Mouse (Mus musculus): ENCODE measurements at regions not wholly inside any gene's neighbourhood (a gene's known extent, or its start where the extent isn't known, plus 50 kb on each side); places are given as distances from the start of the nearest gene placed in this dataset.

DNA sequence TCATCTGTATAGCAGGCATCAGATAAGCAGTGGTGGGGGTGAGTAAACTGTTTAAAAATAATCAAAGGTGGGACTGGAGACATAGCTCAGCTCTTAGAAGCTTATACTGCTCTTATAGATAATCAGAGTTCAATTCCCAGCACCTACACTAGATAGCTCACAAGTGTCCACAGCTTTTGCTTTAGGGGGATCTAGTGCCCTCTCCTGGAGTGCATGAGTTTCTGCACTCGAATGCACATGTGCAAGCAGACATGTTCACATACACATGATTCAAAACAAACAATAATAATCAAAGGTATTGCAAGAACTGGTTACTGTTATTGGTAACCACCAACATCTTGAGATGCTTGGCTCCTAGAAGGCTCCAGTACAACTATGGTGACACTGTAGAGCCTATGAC, 343.3 kb downstream of the Gpam start:
- DNase-seq, result no peak

DNA sequence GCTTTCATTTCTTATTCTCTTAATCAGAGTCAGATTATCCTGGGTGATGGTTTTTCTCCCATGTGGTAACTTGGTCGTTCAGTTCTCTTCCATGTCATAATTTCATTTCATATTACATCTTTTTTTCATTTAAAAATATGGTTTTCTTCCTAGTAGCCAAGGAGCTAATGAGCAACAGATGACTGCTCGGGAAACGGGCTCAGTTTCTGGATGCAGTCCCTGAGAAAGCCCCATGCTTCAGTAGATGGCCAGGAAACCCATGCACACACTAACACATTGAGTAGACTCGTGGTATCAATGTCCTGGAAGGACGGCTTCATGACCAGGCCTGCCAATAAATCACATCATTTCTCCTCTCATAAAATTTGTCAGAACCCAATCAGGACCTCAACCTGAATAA, 369.3 kb downstream of the Gpam start:
- no peak for DNase-seq

- DNase-seq, result no peak
These were observed 370.3 kb downstream of the Gpam start for GRCm38 (mm10) chr19:54756681-54757257.

DNA sequence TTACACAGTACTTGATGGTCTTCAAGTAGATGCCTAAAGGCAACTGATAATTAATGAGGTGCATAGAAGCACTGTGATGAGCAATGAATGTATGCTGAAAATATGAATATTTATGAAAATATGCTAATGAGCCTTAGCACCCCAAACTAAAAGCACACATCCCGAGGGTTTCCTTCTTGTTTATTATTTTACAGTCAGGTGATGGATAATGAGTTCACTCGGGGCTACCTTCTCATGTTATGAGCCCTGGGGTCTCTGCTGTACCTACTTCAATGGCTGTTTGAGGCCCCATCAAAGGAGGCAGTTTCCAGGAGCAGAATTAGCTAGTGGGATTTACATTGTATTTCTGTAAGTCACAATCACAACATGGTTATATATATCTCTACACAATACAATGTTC, 371.6 kb downstream of the Gpam start:
- no peak for DNase-seq

DNA sequence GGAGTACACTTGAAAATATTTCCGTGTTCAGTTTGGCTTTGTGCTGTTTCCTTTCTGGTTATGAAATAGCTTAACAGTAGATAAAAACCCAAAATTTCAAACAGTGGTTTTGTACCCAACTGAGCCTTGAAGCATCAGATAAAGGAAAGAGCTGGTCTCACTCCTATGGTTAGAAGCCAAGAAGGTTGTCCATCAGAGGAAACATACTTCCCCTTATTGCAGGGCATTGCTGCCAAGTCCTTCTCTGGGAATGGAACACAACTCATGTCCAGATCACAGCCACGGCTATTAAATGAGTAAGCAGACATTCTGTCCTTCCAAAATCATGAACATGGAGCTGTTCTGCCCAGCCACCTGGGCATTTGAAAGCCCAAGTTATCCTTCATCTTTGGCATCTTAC, 393.1 kb downstream of the Gpam start:
- DNase-seq, result no peak

GRCm38 (mm10) chr19:54731749-54732148, 395.3 kb downstream of the Gpam start:
- DNase-seq, result no peak

DNA sequence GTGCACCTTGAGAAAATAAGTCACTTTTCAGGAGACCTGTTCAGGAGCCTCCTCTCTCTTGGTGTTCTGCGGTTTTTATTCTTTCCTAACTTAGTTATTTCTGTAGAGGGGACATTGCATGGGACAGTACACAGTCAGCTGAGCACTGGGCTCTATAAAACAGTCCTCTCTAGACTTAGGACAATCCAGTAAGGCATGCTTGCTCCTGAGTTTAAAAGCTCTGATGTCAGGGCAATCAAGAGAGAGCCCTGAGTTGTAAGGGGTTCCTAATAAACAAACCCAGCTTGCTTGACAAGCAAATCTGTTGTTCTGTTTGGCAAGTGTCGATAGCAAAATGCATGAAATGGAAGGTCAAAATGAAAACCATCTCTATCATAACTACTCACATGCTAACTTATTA, 395.7 kb downstream of the Gpam start:
- DNase-seq, result no peak

DNA sequence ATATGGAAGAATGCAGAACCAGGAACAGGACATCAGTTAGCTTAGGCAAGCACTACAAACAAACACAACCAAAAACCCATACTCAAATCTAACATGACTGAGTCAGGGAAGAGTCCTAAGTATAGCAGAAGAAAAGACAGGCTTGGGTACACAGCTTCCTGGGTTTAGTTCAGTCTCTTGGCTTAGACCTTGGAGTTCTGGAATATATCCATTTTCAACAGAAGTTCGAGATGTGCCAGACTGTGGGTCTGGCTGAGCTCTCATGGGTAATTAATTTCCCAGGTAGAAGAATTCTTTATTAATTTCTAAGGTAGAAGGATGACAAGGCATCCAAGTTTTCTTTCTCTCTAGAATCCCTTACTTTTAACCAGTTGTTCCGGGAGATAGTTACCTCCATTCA, 396.2 kb downstream of the Gpam start:
- DNase-seq, result no peak

DNA sequence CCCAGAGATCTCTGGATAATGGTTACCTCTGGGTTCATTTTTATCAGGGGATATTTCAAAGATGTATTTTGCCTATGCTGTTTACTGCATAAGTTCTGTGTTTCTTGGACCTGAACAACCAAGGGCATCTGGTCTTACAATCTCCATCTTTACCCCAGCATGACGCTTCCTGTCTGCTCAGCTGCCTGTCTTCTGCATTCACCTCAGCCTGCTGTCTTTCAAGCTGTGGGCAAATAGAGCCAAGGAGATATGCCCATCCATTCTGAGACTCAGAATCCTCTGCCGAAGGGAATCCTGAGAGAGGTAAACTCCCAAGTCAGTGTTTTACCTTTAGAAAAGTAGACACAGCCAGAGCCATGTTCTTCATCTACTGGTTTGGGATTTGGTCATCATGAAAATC, 396.7 kb downstream of the Gpam start:
- no peak for DNase-seq

DNA sequence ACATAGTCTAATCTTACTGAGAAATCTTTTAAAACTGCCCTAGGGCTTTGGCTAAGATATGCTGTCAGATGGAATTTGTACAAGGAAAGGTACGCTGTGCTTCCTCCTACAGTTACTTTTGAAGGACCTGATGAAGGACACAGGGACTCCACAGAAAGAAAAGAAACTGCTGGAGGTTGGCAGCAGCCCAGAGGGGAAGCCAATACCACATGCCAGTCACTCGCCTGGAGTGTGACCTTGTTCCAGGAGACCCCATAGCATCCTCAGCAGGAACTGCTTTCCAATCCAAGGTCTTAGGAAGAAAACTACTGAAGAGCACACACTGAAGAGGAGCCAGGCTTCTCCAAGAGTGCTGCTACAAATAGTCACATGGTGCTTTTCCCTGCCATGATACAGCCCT, 404.9 kb downstream of the Gpam start:
- DNase-seq, result peak; percentile 7

DNA sequence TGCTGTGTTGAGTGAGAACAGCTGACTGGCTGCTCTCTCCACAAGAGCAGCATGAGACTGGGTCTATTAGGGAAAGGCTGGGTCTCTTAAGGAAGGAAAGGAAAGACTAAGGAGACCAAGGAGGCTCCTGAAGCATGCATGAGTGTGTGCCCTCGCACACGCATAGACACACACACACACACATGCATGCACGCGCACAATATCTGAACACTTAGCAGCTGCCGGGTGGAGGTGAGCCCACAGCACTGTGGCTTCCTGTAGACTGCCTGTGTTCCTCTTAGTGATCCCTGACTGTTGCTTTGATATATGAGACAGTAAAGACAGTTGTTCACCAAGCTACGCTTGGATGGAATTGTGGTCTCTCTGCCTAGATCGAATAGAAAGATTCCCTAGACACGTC, 429.6 kb downstream of the Gpam start:
- DNase-seq, result no peak

DNA sequence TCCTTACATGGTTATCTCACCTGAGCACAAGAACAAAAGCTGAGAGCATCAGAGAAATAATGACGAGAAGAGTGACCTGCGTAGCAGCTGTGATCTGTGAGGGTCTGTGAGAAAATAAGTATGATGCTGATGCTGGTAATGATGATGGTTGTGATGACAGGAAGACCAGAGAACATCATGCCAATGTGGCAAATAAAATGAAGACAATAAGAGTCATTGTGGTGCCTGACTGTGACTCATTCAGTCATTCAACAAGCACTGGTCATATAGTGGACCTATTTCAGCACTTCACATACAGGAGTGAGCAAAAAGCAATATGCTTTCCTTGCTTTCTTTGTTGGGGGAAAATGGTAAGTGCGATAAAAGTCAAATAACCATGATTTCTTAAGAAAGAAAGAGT, 433.3 kb downstream of the Gpam start:
- no peak for DNase-seq

DNA sequence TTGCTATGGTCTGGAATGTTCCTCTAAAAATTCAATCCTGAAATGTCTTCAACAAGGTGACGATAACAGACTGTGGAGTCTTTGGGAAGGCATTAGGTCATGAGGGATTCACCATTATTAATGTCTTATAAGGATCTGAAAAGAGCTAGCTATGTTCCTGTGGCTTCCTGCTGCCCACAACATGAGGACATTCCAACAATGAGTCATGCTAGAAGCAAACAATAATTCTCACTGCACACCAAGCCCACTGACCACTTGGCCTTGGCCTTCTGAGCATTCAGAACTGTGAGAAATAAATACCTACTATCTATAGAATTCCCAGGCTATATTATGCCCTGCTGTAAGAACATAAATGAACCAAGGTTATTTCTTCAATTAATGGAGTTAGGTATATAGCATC, 433.9 kb downstream of the Gpam start:
- no peak for DNase-seq

- no peak for DNase-seq
These were observed 435.2 kb downstream of the Gpam start for GRCm38 (mm10) chr19:54691861-54692260.

DNA sequence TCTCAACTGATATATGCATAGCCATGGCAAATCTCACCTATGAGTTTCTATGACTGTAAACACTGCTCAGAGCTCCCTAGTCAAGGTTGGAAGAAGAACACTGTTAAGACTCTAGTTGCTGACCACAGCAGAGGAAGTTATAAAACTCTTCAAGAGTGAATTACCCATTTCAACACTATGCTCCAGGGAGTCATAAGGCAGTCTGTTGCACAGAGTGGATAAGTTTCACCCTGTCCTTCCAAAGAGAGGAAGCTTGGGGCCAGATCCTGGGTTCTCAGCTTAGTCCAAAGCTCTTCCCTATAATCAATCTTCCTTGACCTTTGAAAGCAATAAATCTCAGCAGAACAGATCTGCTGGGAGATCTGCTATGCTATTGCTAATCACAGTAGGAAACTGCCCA, 438.4 kb downstream of the Gpam start:
- DNase-seq, result peak; percentile 15

GRCm38 (mm10) chr19:54685147-54685546, 441.9 kb downstream of the Gpam start:
- no peak for DNase-seq

All from kidney, postnatal 10 days (tissue).